Mouse (Mus musculus): ENCODE measurements at regions not wholly inside any gene's neighbourhood (a gene's known extent, or its start where the extent isn't known, plus 50 kb on each side); places are given as distances from the start of the nearest gene placed in this dataset.

- Histone ChIP-seq H3K4me1 (ENCODE audit: insufficient read depth, low read depth, low read length) (no peaks in the 10 kb centered on the region), H3K27me3 (ENCODE audit: insufficient read depth, low read length) (no peaks in the 10 kb centered on the region), H3K9me3 (replicated peaks) (peaks cover 68% of the 10 kb centered on the region), H3K4me3 (ENCODE audit: low read depth, low read length) (no peak overlapping the region), H3K36me3 (replicated peaks) (no peaks in the 10 kb centered on the region)
- no peak for TF ChIP-seq GATA2 (IDR thresholded peaks at IDR 0.05; ENCODE audit: borderline replicate concordance, low read depth, low read length)
- no peak for TF ChIP-seq GATA1 (IDR thresholded peaks at IDR 0.05; ENCODE audit: borderline replicate concordance, low read length)
- TF ChIP-seq TAL1 (conservative IDR thresholded peaks at IDR 0.05; ENCODE audit: low read depth, low read length), result no peak
- no peak for TF ChIP-seq CTCF (IDR thresholded peaks at IDR 0.05; ENCODE audit: low read depth, low read length)
- TF ChIP-seq POLR2AphosphoS5 (IDR thresholded peaks at IDR 0.05; ENCODE audit: insufficient replicate concordance, low read depth, low read length), result no peak
- ATAC-seq (ENCODE audit: extremely low read depth, insufficient number of reproducible peaks, low FRiP score, poor library complexity, severe bottlenecking) (no peak), DNase-seq (ENCODE audit: low spot score) (no peak)
Observed at GRCm38 (mm10) chr14:80263173-80263572, 279.3 kb downstream of the Olfm4 start.

GRCm38 (mm10) chr14:80265081-80265480 is 281.2 kb downstream of the Olfm4 start:
- ATAC-seq (ENCODE audit: extremely low read depth, insufficient number of reproducible peaks, low FRiP score, poor library complexity, severe bottlenecking) (no peak), DNase-seq (ENCODE audit: low spot score) (no peak)
- TF ChIP-seq TAL1 (conservative IDR thresholded peaks at IDR 0.05; ENCODE audit: low read depth, low read length), result no peak
- H3K27me3 ChIP-seq (ENCODE audit: insufficient read depth, low read length), result no peaks in the 10 kb centered on the region
- no peak overlapping the region for H3K4me3 ChIP-seq (ENCODE audit: low read depth, low read length)
- H3K4me1 ChIP-seq (ENCODE audit: insufficient read depth, low read depth, low read length), result no peaks in the 10 kb centered on the region
- no peaks in the 10 kb centered on the region for H3K36me3 ChIP-seq (replicated peaks)
- H3K9me3 ChIP-seq (replicated peaks), result peaks cover 62% of the 10 kb centered on the region

- Histone ChIP-seq H3K36me3 (replicated peaks) (no peaks in the 10 kb centered on the region), H3K4me1 (ENCODE audit: insufficient read depth, low read depth, low read length) (no peaks in the 10 kb centered on the region), H3K9me3 (replicated peaks) (peaks cover 57% of the 10 kb centered on the region), H3K4me3 (ENCODE audit: low read depth, low read length) (no peak overlapping the region), H3K27me3 (ENCODE audit: insufficient read depth, low read length) (no peaks in the 10 kb centered on the region)
- DNase-seq (ENCODE audit: low spot score) (peak; percentile 5), ATAC-seq (ENCODE audit: extremely low read depth, insufficient number of reproducible peaks, low FRiP score, poor library complexity, severe bottlenecking) (no peak)
- TF ChIP-seq POLR2AphosphoS5 (IDR thresholded peaks at IDR 0.05; ENCODE audit: insufficient replicate concordance, low read depth, low read length) (no peak), GATA1 (IDR thresholded peaks at IDR 0.05; ENCODE audit: borderline replicate concordance, low read length) (no peak), TAL1 (conservative IDR thresholded peaks at IDR 0.05; ENCODE audit: low read depth, low read length) (no peak), GATA2 (IDR thresholded peaks at IDR 0.05; ENCODE audit: borderline replicate concordance, low read depth, low read length) (no peak), CTCF (IDR thresholded peaks at IDR 0.05; ENCODE audit: low read depth, low read length) (no peak)
Observed at GRCm38 (mm10) chr14:80269179-80269951, 285.5 kb downstream of the Olfm4 start.

GRCm38 (mm10) chr14:80270063-80270462 is 286.2 kb downstream of the Olfm4 start:
- ATAC-seq (ENCODE audit: extremely low read depth, insufficient number of reproducible peaks, low FRiP score, poor library complexity, severe bottlenecking), result no peak

GRCm38 (mm10) chr14:80280188-80280587 is 296.3 kb downstream of the Olfm4 start:
- ATAC-seq (ENCODE audit: extremely low read depth, insufficient number of reproducible peaks, low FRiP score, poor library complexity, severe bottlenecking) (no peak), DNase-seq (ENCODE audit: low spot score) (no peak)
- no peaks in the 10 kb centered on the region for H3K36me3 ChIP-seq (replicated peaks)
- H3K4me1 ChIP-seq (ENCODE audit: insufficient read depth, low read depth, low read length), result no peaks in the 10 kb centered on the region
- peaks cover 21% of the 10 kb centered on the region for H3K9me3 ChIP-seq (replicated peaks)
- TF ChIP-seq GATA1 (IDR thresholded peaks at IDR 0.05; ENCODE audit: borderline replicate concordance, low read length) (no peak), CTCF (IDR thresholded peaks at IDR 0.05; ENCODE audit: low read depth, low read length) (no peak), GATA2 (IDR thresholded peaks at IDR 0.05; ENCODE audit: borderline replicate concordance, low read depth, low read length) (no peak), POLR2AphosphoS5 (IDR thresholded peaks at IDR 0.05; ENCODE audit: insufficient replicate concordance, low read depth, low read length) (no peak), TAL1 (conservative IDR thresholded peaks at IDR 0.05; ENCODE audit: low read depth, low read length) (no peak)
- H3K27me3 ChIP-seq (ENCODE audit: insufficient read depth, low read length), result no peaks in the 10 kb centered on the region
- no peak overlapping the region for H3K4me3 ChIP-seq (ENCODE audit: low read depth, low read length)

More at GRCm38 (mm10) chr14:80270063-80270462, 286.2 kb downstream of the Olfm4 start:
- no peak for DNase-seq (ENCODE audit: low spot score)
- Histone ChIP-seq H3K4me1 (ENCODE audit: insufficient read depth, low read depth, low read length) (no peaks in the 10 kb centered on the region), H3K36me3 (replicated peaks) (no peaks in the 10 kb centered on the region), H3K9me3 (replicated peaks) (peaks cover 51% of the 10 kb centered on the region), H3K27me3 (ENCODE audit: insufficient read depth, low read length) (no peaks in the 10 kb centered on the region), H3K4me3 (ENCODE audit: low read depth, low read length) (no peak overlapping the region)
- no peak for TF ChIP-seq GATA1 (IDR thresholded peaks at IDR 0.05; ENCODE audit: borderline replicate concordance, low read length)
- no peak for TF ChIP-seq GATA2 (IDR thresholded peaks at IDR 0.05; ENCODE audit: borderline replicate concordance, low read depth, low read length)
- TF ChIP-seq POLR2AphosphoS5 (IDR thresholded peaks at IDR 0.05; ENCODE audit: insufficient replicate concordance, low read depth, low read length), result no peak
- TF ChIP-seq CTCF (IDR thresholded peaks at IDR 0.05; ENCODE audit: low read depth, low read length), result no peak
- no peak for TF ChIP-seq TAL1 (conservative IDR thresholded peaks at IDR 0.05; ENCODE audit: low read depth, low read length)

- ATAC-seq (ENCODE audit: extremely low read depth, insufficient number of reproducible peaks, low FRiP score, poor library complexity, severe bottlenecking) (no peak), DNase-seq (ENCODE audit: low spot score) (no peak)
- no peaks in the 10 kb centered on the region for H3K27me3 ChIP-seq (ENCODE audit: insufficient read depth, low read length)
- no peaks in the 10 kb centered on the region for H3K4me1 ChIP-seq (ENCODE audit: insufficient read depth, low read depth, low read length)
- H3K36me3 ChIP-seq (replicated peaks), result no peaks in the 10 kb centered on the region
- H3K9me3 ChIP-seq (replicated peaks), result peaks cover 16% of the 10 kb centered on the region
- TF ChIP-seq TAL1 (conservative IDR thresholded peaks at IDR 0.05; ENCODE audit: low read depth, low read length) (no peak), POLR2AphosphoS5 (IDR thresholded peaks at IDR 0.05; ENCODE audit: insufficient replicate concordance, low read depth, low read length) (no peak), GATA1 (IDR thresholded peaks at IDR 0.05; ENCODE audit: borderline replicate concordance, low read length) (no peak), GATA2 (IDR thresholded peaks at IDR 0.05; ENCODE audit: borderline replicate concordance, low read depth, low read length) (no peak), CTCF (IDR thresholded peaks at IDR 0.05; ENCODE audit: low read depth, low read length) (no peak)
- H3K4me3 ChIP-seq (ENCODE audit: low read depth, low read length), result no peak overlapping the region
Observed at GRCm38 (mm10) chr14:80283726-80284125, 299.8 kb downstream of the Olfm4 start.
